Mouse (Mus musculus): ENCODE measurements around the gene Cul5. TPM values are rescaled to one million over a fixed set of nuclear protein-coding genes. Genes with fewer than 3 reads are reported as not detected.

Cul5 gene
- polyA plus RNA-seq, 1 experiment from 2014 or later, result 42.6 TPM

Other genes starting within 250 kb of the Cul5 start
- 16.1 and 19.5 TPM in 2 replicates for gene Atm, start 133.3 kb downstream of the Cul5 start, polyA plus RNA-seq (2015; fragmentation: Nextera tagmentation; extraction: Ambion mirVana)
- gene Npat, start 133.0 kb downstream of the Cul5 start, polyA plus RNA-seq (2015; fragmentation: Nextera tagmentation; extraction: Ambion mirVana), result 13.6 and 16.7 TPM in 2 replicates
- 124 and 132 TPM in 2 replicates for gene Acat1, start 59.6 kb downstream of the Cul5 start, polyA plus RNA-seq (2015; fragmentation: Nextera tagmentation; extraction: Ambion mirVana)
- 3.1 and 4.2 TPM in 2 replicates for gene Rab39, start 36.2 kb upstream of the Cul5 start, polyA plus RNA-seq (2015; fragmentation: Nextera tagmentation; extraction: Ambion mirVana)
- 5.4 and 6.1 TPM in 2 replicates for gene Slc35f2, start 101.5 kb upstream of the Cul5 start, polyA plus RNA-seq (2015; fragmentation: Nextera tagmentation; extraction: Ambion mirVana)
- 0.44 and 0.94 TPM in 2 replicates for gene Sln, start 180.2 kb upstream of the Cul5 start, polyA plus RNA-seq (2015; fragmentation: Nextera tagmentation; extraction: Ambion mirVana)